Mouse (Mus musculus) megakaryocyte-erythroid progenitor cell, adult 5-6 weeks (primary cell): Measurements from ENCODE around the gene Kcnj14. TPM values are rescaled to one million over a fixed set of nuclear protein-coding genes. Genes with fewer than 3 reads are reported as not detected.
A peak's percentile ranks its signal among the peaks of the same experiment; 100 is the strongest.

Source experiments
- ATAC-seq: replicated peaks from 2 replicates; pipeline ENCODE4 v1.8.0; 2016; ENCODE audit warnings: mild to moderate bottlenecking, inconsistent platforms; ENCODE audit not compliant: severe bottlenecking, poor library complexity, low FRiP score, low TSS enrichment
- total RNA-seq, 2 experiments: library from RNA; stranded (forward) in 1 of 2; stranded (reverse) in 1 of 2; fragments of 200-1000, 215-1000 nt in 1 of 2; fragments of >200 nt in 1 of 2; fragmentation: Nextera tagmentation in 1 of 2; gene quantifications; 2 replicates each; pipeline ENCODE4 v1.2.3; 2014 to 2017

Kcnj14 gene
- total RNA-seq, 2 experiments from 2014 or later = not detected

- ATAC-seq = no peak
These were observed 8.7 kb upstream of the Kcnj14 start for GRCm38 (mm10) chr7:45833148-45833790.

- no peak for ATAC-seq
These were observed 7.8 kb upstream of the Kcnj14 start for GRCm38 (mm10) chr7:45832428-45832827.

- ATAC-seq = no peak
These were observed 6.5 kb upstream of the Kcnj14 start for GRCm38 (mm10) chr7:45831128-45831525.

- peak; percentile 89 for ATAC-seq
These were observed 6.0 kb upstream of the Kcnj14 start, which contains the start of gene Grwd1 for GRCm38 (mm10) chr7:45830427-45831127. Gene Grwd1, minus strand, starts transcription at chr7:45830944.

- no peak for ATAC-seq
These were observed 2.0 kb upstream of the Kcnj14 start for GRCm38 (mm10) chr7:45826631-45827030.

- no peak for ATAC-seq
These were observed 3.7 kb downstream of the Kcnj14 start for GRCm38 (mm10) chr7:45820913-45821312.

- no peak for ATAC-seq
These were observed 4.7 kb downstream of the Kcnj14 start for GRCm38 (mm10) chr7:45819843-45820242.

- ATAC-seq = no peak
These were observed 8.6 kb downstream of the Kcnj14 start for GRCm38 (mm10) chr7:45815984-45816351.

- ATAC-seq = no peak
These were observed 9.1 kb downstream of the Kcnj14 start for GRCm38 (mm10) chr7:45815323-45815983.

GRCm38 (mm10) chr7:45814841-45815240, 9.7 kb downstream of the Kcnj14 start:
- no peak for ATAC-seq

GRCm38 (mm10) chr7:45813787-45814779, 10.5 kb downstream of the Kcnj14 start, which contains the start of gene Cyth2:
Gene Cyth2, minus strand, starts transcription at chr7:45814581.
- ATAC-seq = peak; percentile 97

GRCm38 (mm10) chr7:45812921-45813320, 11.7 kb downstream of the Kcnj14 start:
- no peak for ATAC-seq

- ATAC-seq = no peak
These were observed 15.1 kb downstream of the Kcnj14 start for GRCm38 (mm10) chr7:45809276-45810075.

- ATAC-seq = no peak
These were observed 16.1 kb downstream of the Kcnj14 start for GRCm38 (mm10) chr7:45808471-45808870.

- no peak for ATAC-seq
These were observed 18.6 kb downstream of the Kcnj14 start for GRCm38 (mm10) chr7:45805941-45806340.

- ATAC-seq = no peak
These were observed 22.0 kb downstream of the Kcnj14 start for GRCm38 (mm10) chr7:45802551-45802950.

GRCm38 (mm10) chr7:45801348-45801747, 23.2 kb downstream of the Kcnj14 start:
- peak; percentile 71 for ATAC-seq

GRCm38 (mm10) chr7:45800546-45801204, 23.9 kb downstream of the Kcnj14 start:
- ATAC-seq = peak; percentile 64
